Mouse (Mus musculus): ENCODE data around the gene Slc16a10. TPM values are rescaled to one million over a fixed set of nuclear protein-coding genes. Genes with fewer than 3 reads are reported as not detected.

The Slc16a10 gene
- polyA plus RNA-seq, 1 experiment = 15.4 TPM

DNA sequence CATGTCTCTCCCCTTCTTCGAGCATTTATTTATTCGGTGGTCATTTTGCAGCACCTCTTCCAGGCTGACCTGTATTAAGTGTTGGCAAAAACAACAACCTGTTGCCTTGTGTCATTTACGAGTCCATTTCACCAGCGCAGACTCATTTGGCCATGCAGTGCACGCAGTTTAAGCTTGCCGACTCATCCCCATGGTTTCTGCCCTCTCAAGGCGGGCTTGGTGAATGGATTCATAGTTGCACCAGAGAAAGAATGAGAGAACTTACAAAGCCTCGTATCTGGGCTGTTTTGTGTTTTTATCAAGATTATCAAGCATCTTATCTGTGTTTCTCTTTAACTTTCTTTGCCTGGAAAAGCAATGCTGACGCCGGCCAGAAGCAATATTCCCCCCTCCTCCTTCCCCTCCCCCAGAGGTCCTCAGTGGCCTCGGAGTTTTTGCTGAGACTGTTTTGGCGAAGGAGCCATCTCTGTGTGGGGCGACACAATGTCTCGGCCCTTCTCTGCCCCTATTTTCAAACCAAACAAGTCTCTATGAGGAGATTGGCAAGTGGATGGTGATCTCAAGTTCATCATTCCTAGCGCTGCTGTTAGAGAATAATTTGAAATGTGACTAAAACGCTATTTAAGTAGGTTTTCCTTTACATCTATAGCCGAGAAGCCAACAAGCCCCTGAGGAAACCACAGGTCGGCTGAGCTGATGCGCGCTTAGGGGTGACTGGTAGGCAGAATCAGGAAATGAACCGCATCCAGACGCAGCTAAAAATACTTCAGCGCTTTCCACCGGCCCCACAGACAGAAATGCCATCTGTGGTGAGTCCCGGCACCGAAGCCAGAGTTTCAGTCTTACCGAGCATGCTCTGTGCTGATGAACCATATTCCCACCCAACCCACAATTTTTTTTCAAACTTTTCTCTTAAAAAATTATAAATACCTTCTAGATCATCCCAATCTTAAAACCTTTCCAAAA is 22.6 kb upstream of the Slc16a10 start:
- no peak overlapping the region for H3K27ac ChIP-seq (replicated peaks; ENCODE audit: low read depth, low read length)
- no peaks in the 10 kb centered on the region for H3K4me1 ChIP-seq (ENCODE audit: control insufficient read depth, insufficient read depth, insufficient read length, low read length)
- H3K4me3 ChIP-seq (ENCODE audit: insufficient read depth, low read depth, low read length) = no peak overlapping the region

DNA sequence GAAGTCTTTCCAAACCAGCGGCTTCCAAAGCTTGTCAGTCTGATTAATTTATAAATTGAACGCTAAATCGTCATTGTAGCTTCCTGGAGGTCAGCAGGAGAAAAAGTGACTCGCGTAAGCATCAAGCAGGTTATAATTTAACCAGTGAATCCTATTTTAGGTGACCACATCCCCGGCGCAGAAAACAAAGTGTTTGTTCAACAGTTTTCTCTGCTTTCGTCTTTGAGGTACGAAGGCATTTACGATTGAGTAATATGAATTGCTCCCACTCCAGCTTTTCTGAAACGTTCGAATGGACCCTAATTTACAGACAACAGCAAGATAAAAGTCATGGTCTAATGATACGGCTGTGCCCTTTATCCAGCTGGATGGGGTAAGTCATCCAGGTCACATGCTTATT is 21.9 kb upstream of the Slc16a10 start:
- Histone ChIP-seq H3K4me1 (ENCODE audit: control insufficient read depth, insufficient read depth, insufficient read length, low read length) (no peaks in the 10 kb centered on the region), H3K27ac (replicated peaks; ENCODE audit: low read depth, low read length) (no peak overlapping the region), H3K4me3 (ENCODE audit: insufficient read depth, low read depth, low read length) (no peak overlapping the region)

GRCm38 (mm10) chr10:40163338-40163737 is 21.3 kb upstream of the Slc16a10 start:
- Histone ChIP-seq H3K27ac (replicated peaks; ENCODE audit: low read depth, low read length) (no peak overlapping the region), H3K4me1 (ENCODE audit: control insufficient read depth, insufficient read depth, insufficient read length, low read length) (no peaks in the 10 kb centered on the region), H3K4me3 (ENCODE audit: insufficient read depth, low read depth, low read length) (no peak overlapping the region)

DNA sequence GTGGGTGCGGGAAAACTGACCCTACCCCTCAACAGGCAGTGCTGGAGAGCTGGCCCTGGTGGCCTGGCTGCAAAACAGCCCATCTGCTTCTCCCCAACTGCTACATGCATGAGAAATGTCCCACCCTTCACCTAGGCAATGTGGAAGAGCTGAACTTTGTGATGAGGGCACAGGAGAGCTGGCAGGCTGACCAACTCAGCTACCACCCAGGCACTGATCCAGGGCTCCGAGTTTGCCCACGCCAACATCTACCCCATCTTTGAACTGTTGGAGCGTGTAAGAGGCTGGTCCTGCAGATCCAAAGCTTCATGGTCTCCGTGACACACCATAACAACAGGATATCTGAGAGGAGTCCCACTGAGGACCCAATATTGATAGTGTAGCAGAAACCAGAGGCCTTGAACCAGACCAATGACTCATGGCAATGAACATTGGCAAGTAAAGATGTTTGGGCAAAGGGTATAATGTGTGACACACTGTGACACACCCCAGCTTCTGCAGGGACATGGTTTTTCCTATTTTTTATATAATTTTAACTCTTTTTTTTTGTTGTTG is 19.7 kb upstream of the Slc16a10 start:
- H3K4me3 ChIP-seq (ENCODE audit: insufficient read depth, low read depth, low read length) = no peak overlapping the region
- H3K4me1 ChIP-seq (ENCODE audit: control insufficient read depth, insufficient read depth, insufficient read length, low read length) = no peaks in the 10 kb centered on the region
- H3K27ac ChIP-seq (replicated peaks; ENCODE audit: low read depth, low read length) = no peak overlapping the region

GRCm38 (mm10) chr10:40161236-40161635 is 19.2 kb upstream of the Slc16a10 start:
- H3K4me1 ChIP-seq (ENCODE audit: control insufficient read depth, insufficient read depth, insufficient read length, low read length) = no peaks in the 10 kb centered on the region
- no peak overlapping the region for H3K27ac ChIP-seq (replicated peaks; ENCODE audit: low read depth, low read length)
- no peak overlapping the region for H3K4me3 ChIP-seq (ENCODE audit: insufficient read depth, low read depth, low read length)

- no peaks in the 10 kb centered on the region for H3K4me1 ChIP-seq (ENCODE audit: control insufficient read depth, insufficient read depth, insufficient read length, low read length)
- no peak overlapping the region for H3K27ac ChIP-seq (replicated peaks; ENCODE audit: low read depth, low read length)
- H3K4me3 ChIP-seq (ENCODE audit: insufficient read depth, low read depth, low read length) = no peak overlapping the region
Observed at GRCm38 (mm10) chr10:40152550-40152857, 10.4 kb upstream of the Slc16a10 start.

DNA sequence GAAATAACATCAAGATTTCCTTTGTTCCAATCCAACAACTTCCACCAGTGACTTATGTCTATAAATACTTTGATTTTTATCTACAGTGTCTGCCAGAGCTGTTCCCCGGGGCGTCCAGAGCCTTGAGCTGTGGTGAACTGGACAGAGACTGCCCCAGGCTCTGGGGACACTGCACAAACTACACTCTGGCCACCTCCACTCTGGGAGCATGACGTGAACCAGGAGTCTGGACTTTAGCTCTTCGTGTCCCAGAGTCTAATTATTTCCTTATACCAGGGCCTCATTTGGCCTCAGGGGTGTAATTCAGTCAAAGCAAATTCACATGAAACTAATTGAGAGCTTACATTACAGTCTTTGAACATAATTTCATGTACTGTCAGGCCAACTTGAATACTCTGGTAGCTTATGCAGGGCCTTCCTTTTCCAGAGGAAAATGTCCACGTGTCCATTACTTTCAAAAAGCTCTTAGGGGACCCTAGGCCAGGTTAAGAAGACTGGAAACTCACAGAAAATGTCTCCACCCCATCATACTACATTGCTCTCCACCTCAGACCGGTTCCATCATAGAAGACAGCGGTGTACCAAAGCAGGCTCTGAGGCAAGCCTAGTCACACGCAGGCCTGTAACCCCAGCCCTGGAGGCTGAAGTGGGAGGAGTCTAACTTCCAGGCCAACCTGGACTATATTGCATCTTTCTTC is 9.9 kb upstream of the Slc16a10 start:
- H3K27ac ChIP-seq (replicated peaks; ENCODE audit: low read depth, low read length) = no peak overlapping the region
- H3K4me3 ChIP-seq (ENCODE audit: insufficient read depth, low read depth, low read length) = no peak overlapping the region
- no peaks in the 10 kb centered on the region for H3K4me1 ChIP-seq (ENCODE audit: control insufficient read depth, insufficient read depth, insufficient read length, low read length)

DNA sequence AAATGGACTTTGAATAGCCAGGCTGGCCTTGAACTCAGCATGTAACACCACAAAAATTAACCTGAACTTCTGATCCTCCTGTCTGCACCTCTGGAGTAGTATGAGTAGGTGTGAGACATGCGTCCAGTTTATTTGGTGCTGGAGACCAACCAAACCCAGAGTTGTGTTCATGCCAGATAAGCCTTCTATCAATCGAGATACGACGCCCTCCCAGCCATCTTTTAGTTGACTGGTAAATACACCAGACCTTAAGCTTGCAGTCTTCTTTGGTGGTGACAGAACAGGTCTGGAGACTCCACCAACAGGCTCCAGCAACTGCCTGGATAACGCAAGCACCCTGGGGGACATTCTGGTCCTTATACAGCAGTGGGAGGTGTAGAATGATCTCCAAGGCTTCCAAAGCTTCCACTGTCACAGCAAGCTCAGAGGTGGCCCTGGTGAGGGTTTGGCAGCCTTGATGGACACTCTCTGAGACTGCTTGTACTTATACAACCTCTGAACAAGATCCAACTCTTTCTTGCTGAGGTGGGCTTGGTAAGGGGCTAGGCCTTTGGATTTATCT is 7.6 kb upstream of the Slc16a10 start:
- no peak overlapping the region for H3K27ac ChIP-seq (replicated peaks; ENCODE audit: low read depth, low read length)
- no peak overlapping the region for H3K4me3 ChIP-seq (ENCODE audit: insufficient read depth, low read depth, low read length)
- H3K4me1 ChIP-seq (ENCODE audit: control insufficient read depth, insufficient read depth, insufficient read length, low read length) = no peaks in the 10 kb centered on the region

- no peaks in the 10 kb centered on the region for H3K4me1 ChIP-seq (ENCODE audit: control insufficient read depth, insufficient read depth, insufficient read length, low read length)
- no peak overlapping the region for H3K4me3 ChIP-seq (ENCODE audit: insufficient read depth, low read depth, low read length)
- no peak overlapping the region for H3K27ac ChIP-seq (replicated peaks; ENCODE audit: low read depth, low read length)
Observed at GRCm38 (mm10) chr10:40147325-40148059, 5.4 kb upstream of the Slc16a10 start.

GRCm38 (mm10) chr10:40146451-40146850 is 4.4 kb upstream of the Slc16a10 start:
- Histone ChIP-seq H3K4me1 (ENCODE audit: control insufficient read depth, insufficient read depth, insufficient read length, low read length) (no peaks in the 10 kb centered on the region), H3K27ac (replicated peaks; ENCODE audit: low read depth, low read length) (no peak overlapping the region), H3K4me3 (ENCODE audit: insufficient read depth, low read depth, low read length) (no peak overlapping the region)

DNA sequence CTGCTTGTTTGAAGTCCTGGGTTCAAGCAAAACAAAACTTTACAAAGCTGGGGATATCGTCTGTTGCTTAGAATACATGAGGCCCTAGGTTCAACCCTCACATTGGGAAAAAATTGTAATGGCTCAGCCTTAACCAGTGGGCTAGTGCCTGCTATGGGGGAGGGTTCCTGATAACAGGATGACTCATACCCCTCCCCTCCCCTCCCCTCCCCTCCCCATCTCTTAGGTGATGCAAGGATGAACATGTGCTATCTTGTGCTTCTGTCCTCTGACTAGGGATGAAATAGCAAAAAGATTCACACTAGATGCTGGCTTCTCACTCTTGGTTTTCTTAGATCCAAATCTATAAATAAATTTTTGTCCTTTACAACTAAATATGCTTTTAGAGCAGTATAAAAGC is 2.8 kb upstream of the Slc16a10 start:
- H3K4me3 ChIP-seq (ENCODE audit: insufficient read depth, low read depth, low read length) = no peak overlapping the region
- H3K4me1 ChIP-seq (ENCODE audit: control insufficient read depth, insufficient read depth, insufficient read length, low read length) = peaks cover under 1% of the 10 kb centered on the region; the same call in 1 of the 2 replicates
- no peak overlapping the region for H3K27ac ChIP-seq (replicated peaks; ENCODE audit: low read depth, low read length)

- H3K4me1 ChIP-seq (ENCODE audit: control insufficient read depth, insufficient read depth, insufficient read length, low read length) = peaks cover 4% of the 10 kb centered on the region
- peak overlapping the region; percentile 69 for H3K4me3 ChIP-seq (ENCODE audit: insufficient read depth, low read depth, low read length)
- H3K27ac ChIP-seq (replicated peaks; ENCODE audit: low read depth, low read length) = peak overlapping the region; percentile 42
Observed at GRCm38 (mm10) chr10:40141016-40141851, 824 bp downstream of the Slc16a10 start.

DNA sequence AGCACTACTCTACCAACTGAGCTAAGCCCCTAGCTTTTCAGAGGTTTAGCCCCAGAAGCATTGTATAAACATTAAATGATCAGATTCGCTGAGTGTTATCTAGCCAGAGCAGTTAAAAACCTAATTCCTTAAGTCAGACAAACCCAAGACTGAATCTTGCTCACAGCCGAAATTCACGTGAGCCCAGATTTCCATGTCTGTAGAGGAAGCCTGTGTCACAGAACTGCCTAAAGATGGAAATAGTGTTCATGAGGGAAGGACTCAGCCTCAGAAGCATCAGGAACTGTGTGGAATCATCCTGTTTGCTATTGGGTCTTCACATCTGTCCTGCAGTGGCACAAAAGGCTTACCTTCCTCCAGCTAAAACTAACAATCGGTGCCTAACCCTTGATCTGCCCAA is 2.4 kb downstream of the Slc16a10 start:
- Histone ChIP-seq H3K27ac (replicated peaks; ENCODE audit: low read depth, low read length) (no peak overlapping the region), H3K4me1 (ENCODE audit: control insufficient read depth, insufficient read depth, insufficient read length, low read length) (peaks cover 4% of the 10 kb centered on the region), H3K4me3 (ENCODE audit: insufficient read depth, low read depth, low read length) (no peak overlapping the region)
